Mouse (Mus musculus) G1E (cell line): ENCODE data around the gene Stat4.

Experiments
- CTCF ChIP-seq: IDR thresholded peaks from 2 replicates; pipeline ENCODE4 v1.5.1; 2012; ENCODE audit warnings: low read depth, low read length, inconsistent platforms, mixed read lengths
- GATA1 ChIP-seq: IDR thresholded peaks from 2 replicates; pipeline ENCODE4 v1.6.1; 2012; ENCODE audit warnings: borderline replicate concordance, low read length, inconsistent platforms, mixed read lengths
- POLR2AphosphoS5 ChIP-seq: IDR thresholded peaks from 2 replicates; pipeline ENCODE4 v1.6.1; 2012; ENCODE audit warnings: low read depth, low read length, inconsistent platforms; ENCODE audit not compliant: insufficient replicate concordance
- TAL1 ChIP-seq: conservative IDR thresholded peaks from 2 replicates; pipeline ENCODE4 v1.6.1; 2012; ENCODE audit warnings: low read depth, low read length, inconsistent platforms, mixed read lengths

DNA sequence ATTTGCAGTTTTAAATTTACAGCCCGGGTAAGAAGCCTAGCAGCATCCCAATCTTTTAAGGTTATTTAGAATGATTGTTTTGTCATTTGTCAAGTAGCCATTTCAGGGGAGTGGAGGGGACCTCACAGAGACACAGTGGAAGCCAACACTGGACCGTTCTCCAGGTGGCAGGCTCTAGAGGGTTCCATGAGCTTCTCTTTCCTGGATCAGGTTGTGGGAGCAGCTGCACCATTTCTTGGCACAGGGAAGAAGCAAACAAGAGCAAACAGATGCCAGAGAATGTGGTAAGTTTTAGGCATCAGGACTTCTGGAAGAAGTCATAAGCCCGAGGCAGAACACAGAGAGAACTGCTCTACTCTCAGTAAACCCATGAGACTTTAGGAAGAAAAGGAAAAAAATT, 129.5 kb downstream of the Stat4 start:
- no peak for TF ChIP-seq CTCF
- TF ChIP-seq TAL1 = no peak
- TF ChIP-seq GATA1 = no peak
- no peak for TF ChIP-seq POLR2AphosphoS5
